Mouse (Mus musculus) E14TG2a.4 (cell line): Measurements from ENCODE around the gene Nsun2.

Source experiments
- CTCF ChIP-seq: conservative IDR thresholded peaks from 2 replicates; pipeline ENCODE4 v1.5.1; 2014; ENCODE audit warnings: low read length
- NANOG ChIP-seq: IDR thresholded peaks from 2 replicates; pipeline ENCODE4 v1.6.1; 2014; ENCODE audit warnings: borderline replicate concordance, low read length, mixed read lengths

DNA sequence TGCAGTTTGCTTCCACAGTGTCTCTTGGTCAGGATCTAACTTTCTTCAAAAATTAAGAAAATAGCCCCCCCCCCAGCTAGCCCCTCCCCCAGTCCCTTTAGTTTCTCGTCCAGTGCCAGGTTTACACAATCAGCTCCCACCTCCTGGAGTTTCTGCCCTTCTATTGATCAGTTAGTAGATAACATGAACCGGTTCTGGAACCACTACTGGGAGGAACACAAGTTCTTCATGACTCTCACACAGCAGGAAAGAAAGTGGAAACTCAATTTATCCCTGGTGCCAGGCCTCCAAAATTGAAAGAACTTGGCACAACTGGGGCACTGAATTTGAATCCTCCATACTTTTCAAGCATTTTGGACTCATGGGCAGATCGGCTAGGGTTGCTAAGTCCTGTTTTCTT, 121.0 kb downstream of the Nsun2 start:
- TF ChIP-seq CTCF: no peak
- no peak for TF ChIP-seq NANOG
